Mouse (Mus musculus) liver, embryonic 11.5 days (tissue): ENCODE measurements around the gene Ppp1cc. TPM values are rescaled to one million over a fixed set of nuclear protein-coding genes. Genes with fewer than 3 reads are reported as not detected.

Experiments
- ATAC-seq: fragments of 200-750 bp; cut with Nextera tagmentation; replicated peaks from 2 replicates; pipeline ENCODE4 v1.8.0; 2017; ENCODE audit warnings: moderate number of reproducible peaks, mild to moderate bottlenecking, moderate TSS enrichment, moderate library complexity; ENCODE audit not compliant: low FRiP score
- DNase-seq: peaks from one replicate; pipeline ENCODE4 v3.0.0-alpha.2; 2017; ENCODE audit warnings: low spot score
- H3K27ac ChIP-seq: fragments of 300-500 bp; sonication (generic); 2 replicates; pipeline ENCODE4 v1.5.1; 2014; ENCODE audit warnings: mild to moderate bottlenecking, low read depth, low read length, control low read depth
- H3K27me3 ChIP-seq: fragments of 300-500 bp; sonication (generic); replicated peaks from 2 replicates; pipeline ENCODE4 v1.6.1; 2014; ENCODE audit warnings: low read length, mixed read lengths; ENCODE audit not compliant: control insufficient read depth, insufficient read depth
- H3K36me3 ChIP-seq: fragments of 300-500 bp; sonication (generic); 2 replicates; pipeline ENCODE4 v1.6.1; 2014; ENCODE audit warnings: mild to moderate bottlenecking, low read length, moderate library complexity, mixed read lengths; ENCODE audit not compliant: control insufficient read depth, insufficient read depth
- H3K4me1 ChIP-seq: fragments of 300-500 bp; sonication (generic); replicated peaks from 2 replicates; pipeline ENCODE4 v1.6.1; 2014; ENCODE audit warnings: low read length, mixed read lengths; ENCODE audit not compliant: control insufficient read depth, insufficient read depth
- H3K4me2 ChIP-seq: fragments of 300-500 bp; sonication (generic); 2 replicates; pipeline ENCODE4 v1.6.1; 2014; ENCODE audit warnings: mild to moderate bottlenecking, control low read depth, moderate library complexity
- H3K4me3 ChIP-seq: fragments of 300-500 bp; sonication (generic); 2 replicates; pipeline ENCODE4 v1.5.1; 2014; ENCODE audit warnings: low read depth, low read length, control low read depth
- H3K9ac ChIP-seq: fragments of 300-500 bp; sonication (generic); 2 replicates; pipeline ENCODE4 v1.6.1; 2014; ENCODE audit warnings: low read depth, low read length, control low read depth
- H3K9me3 ChIP-seq: fragments of 300-500 bp; sonication (generic); 2 replicates; pipeline ENCODE4 v1.6.1; 2016; ENCODE audit warnings: low read length, inconsistent platforms, mixed read lengths; ENCODE audit not compliant: control insufficient read depth
- WGBS: fragments of 180-500 bp; shearing (Covaris S2); extraction: QIAGEN DNeasy Blood & Tissue Kit; methylation state at CpG from one replicate; pipeline ENCODE4 v1.1.7; 2014; 5-methylcytosine and 5-hydroxymethylcytosine counted together
- polyA plus RNA-seq: library from polyadenylated mRNA; unstranded; fragments of >200 nt; fragmentation: Nextera tagmentation; extraction: Ambion mirVana; gene quantifications from 2 replicates; pipeline ENCODE4 v1.2.1, GENCODE M21; 2014

Gene Ppp1cc
- polyA plus RNA-seq, 1 experiment from 2014 or later: 276 TPM

GRCm38 (mm10) chr5:122221085-122221484, 63.0 kb downstream of the Ppp1cc start:
- no peak overlapping the region for H3K27ac ChIP-seq
- no peak for ATAC-seq

GRCm38 (mm10) chr5:122224291-122224690, 66.2 kb downstream of the Ppp1cc start:
- Histone ChIP-seq H3K27ac (no peak overlapping the region), H3K9me3 (no peaks in the 10 kb centered on the region), H3K4me3 (no peak overlapping the region), H3K36me3 (no peaks in the 10 kb centered on the region; the same call in 1 of the 2 replicates), H3K27me3 (no peaks in the 10 kb centered on the region), H3K9ac (no peak overlapping the region), H3K4me2 (no peak overlapping the region), H3K4me1 (peaks cover 4% of the 10 kb centered on the region; the same call in 1 of the 2 replicates)
- 70% methylated on average over 2 of the region's 2 CpGs for WGBS
- no peak for DNase-seq
- no peak for ATAC-seq

More at GRCm38 (mm10) chr5:122221085-122221484, 63.0 kb downstream of the Ppp1cc start:
- 82% methylated on average over 4 of the region's 4 CpGs for WGBS
- no peaks in the 10 kb centered on the region for H3K36me3 ChIP-seq
- no peaks in the 10 kb centered on the region for H3K9me3 ChIP-seq
- H3K27me3 ChIP-seq: no peaks in the 10 kb centered on the region
- no peak overlapping the region for H3K9ac ChIP-seq
- no peak overlapping the region for H3K4me2 ChIP-seq
- DNase-seq: no peak
- H3K4me1 ChIP-seq: peaks cover 4% of the 10 kb centered on the region; the same call in 1 of the 2 replicates
- no peak overlapping the region for H3K4me3 ChIP-seq

Other genes with a start within 250 kb of the Ppp1cc start
- 4.9 and 5.2 TPM in 2 replicates for gene Cux2, start 108.2 kb upstream of the Ppp1cc start, polyA plus RNA-seq
- gene Myl2, start 57.3 kb upstream of the Ppp1cc start, polyA plus RNA-seq: 9.9 and 20.9 TPM in 2 replicates
- 0.32 and 0.39 TPM in 2 replicates for gene Ccdc63, start 17.5 kb upstream of the Ppp1cc start, polyA plus RNA-seq
- gene Hvcn1, start 48.5 kb downstream of the Ppp1cc start, polyA plus RNA-seq: 3.1 and 4.3 TPM in 2 replicates
- gene Tctn1, start 106.2 kb downstream of the Ppp1cc start, polyA plus RNA-seq: 2.1 and 3.1 TPM in 2 replicates
- 6.7 and 8.2 TPM in 2 replicates for gene Pptc7, start 126.1 kb downstream of the Ppp1cc start, polyA plus RNA-seq
- gene Rad9b, start 196.0 kb downstream of the Ppp1cc start, polyA plus RNA-seq: 7.0 and 7.9 TPM in 2 replicates
- 204 and 211 TPM in 2 replicates for gene Vps29, start 196.1 kb downstream of the Ppp1cc start, polyA plus RNA-seq
- 112 and 114 TPM in 2 replicates for gene Gpn3, start 213.6 kb downstream of the Ppp1cc start, polyA plus RNA-seq
- gene Fam216a, start 214.1 kb downstream of the Ppp1cc start, polyA plus RNA-seq: 50.7 and 52.1 TPM in 2 replicates
- gene Arpc3, start 233.6 kb downstream of the Ppp1cc start, polyA plus RNA-seq: 122 and 125 TPM in 2 replicates